Mouse (Mus musculus): ENCODE data around the gene Ankrd33. TPM values are rescaled to one million over a fixed set of nuclear protein-coding genes. Genes with fewer than 3 reads are reported as not detected.

Ankrd33 gene
- polyA plus RNA-seq, 1 experiment from 2014 or later: not detected

GRCm38 (mm10) chr15:101147115-101147909, 31.8 kb downstream of the Ankrd33 start:
- no peak overlapping the region for H3K4me2 ChIP-seq (ENCODE audit: low read length)
- no peak overlapping the region for H3K4me3 ChIP-seq (ENCODE audit: low read length)
- no peaks in the 10 kb centered on the region for H3K36me3 ChIP-seq (ENCODE audit: control insufficient read depth, insufficient read depth, low read length)
- 70% methylated on average over 16 of the region's 16 CpGs for WGBS
- H3K27me3 ChIP-seq (replicated peaks; ENCODE audit: control insufficient read depth, insufficient read depth, low read length): no peaks in the 10 kb centered on the region; the same call in 1 of the 2 replicates
- no peak overlapping the region for H3K27ac ChIP-seq (ENCODE audit: low read depth, low read length)
- peaks cover 7% of the 10 kb centered on the region for H3K4me1 ChIP-seq (ENCODE audit: control insufficient read depth, insufficient read depth, low read depth, low read length)
- H3K9ac ChIP-seq (ENCODE audit: low read depth, low read length): no peak overlapping the region
- no peak for ATAC-seq
- H3K9me3 ChIP-seq (ENCODE audit: control insufficient read depth, low read length): no peaks in the 10 kb centered on the region

- WGBS: 61% methylated on average over 6 of the region's 6 CpGs
- Histone ChIP-seq H3K9me3 (ENCODE audit: control insufficient read depth, low read length) (no peaks in the 10 kb centered on the region), H3K4me2 (ENCODE audit: low read length) (no peak overlapping the region), H3K4me3 (ENCODE audit: low read length) (no peak overlapping the region), H3K9ac (ENCODE audit: low read depth, low read length) (no peak overlapping the region), H3K27ac (ENCODE audit: low read depth, low read length) (no peak overlapping the region), H3K4me1 (ENCODE audit: control insufficient read depth, insufficient read depth, low read depth, low read length) (peaks cover 7% of the 10 kb centered on the region), H3K36me3 (ENCODE audit: control insufficient read depth, insufficient read depth, low read length) (no peaks in the 10 kb centered on the region), H3K27me3 (replicated peaks; ENCODE audit: control insufficient read depth, insufficient read depth, low read length) (no peaks in the 10 kb centered on the region; the same call in 1 of the 2 replicates)
- ATAC-seq: no peak
Measured at GRCm38 (mm10) chr15:101147910-101148273, 32.3 kb downstream of the Ankrd33 start.

GRCm38 (mm10) chr15:101148604-101149003, 33.0 kb downstream of the Ankrd33 start:
- no peak overlapping the region for H3K9ac ChIP-seq (ENCODE audit: low read depth, low read length)
- H3K4me2 ChIP-seq (ENCODE audit: low read length): no peak overlapping the region
- no peaks in the 10 kb centered on the region for H3K9me3 ChIP-seq (ENCODE audit: control insufficient read depth, low read length)
- H3K4me3 ChIP-seq (ENCODE audit: low read length): no peak overlapping the region
- WGBS: 80% methylated on average over 6 of the region's 6 CpGs
- H3K27ac ChIP-seq (ENCODE audit: low read depth, low read length): no peak overlapping the region
- peaks cover 7% of the 10 kb centered on the region for H3K4me1 ChIP-seq (ENCODE audit: control insufficient read depth, insufficient read depth, low read depth, low read length)
- H3K36me3 ChIP-seq (ENCODE audit: control insufficient read depth, insufficient read depth, low read length): no peaks in the 10 kb centered on the region
- H3K27me3 ChIP-seq (replicated peaks; ENCODE audit: control insufficient read depth, insufficient read depth, low read length): no peaks in the 10 kb centered on the region; the same call in 1 of the 2 replicates
- no peak for ATAC-seq

DNA sequence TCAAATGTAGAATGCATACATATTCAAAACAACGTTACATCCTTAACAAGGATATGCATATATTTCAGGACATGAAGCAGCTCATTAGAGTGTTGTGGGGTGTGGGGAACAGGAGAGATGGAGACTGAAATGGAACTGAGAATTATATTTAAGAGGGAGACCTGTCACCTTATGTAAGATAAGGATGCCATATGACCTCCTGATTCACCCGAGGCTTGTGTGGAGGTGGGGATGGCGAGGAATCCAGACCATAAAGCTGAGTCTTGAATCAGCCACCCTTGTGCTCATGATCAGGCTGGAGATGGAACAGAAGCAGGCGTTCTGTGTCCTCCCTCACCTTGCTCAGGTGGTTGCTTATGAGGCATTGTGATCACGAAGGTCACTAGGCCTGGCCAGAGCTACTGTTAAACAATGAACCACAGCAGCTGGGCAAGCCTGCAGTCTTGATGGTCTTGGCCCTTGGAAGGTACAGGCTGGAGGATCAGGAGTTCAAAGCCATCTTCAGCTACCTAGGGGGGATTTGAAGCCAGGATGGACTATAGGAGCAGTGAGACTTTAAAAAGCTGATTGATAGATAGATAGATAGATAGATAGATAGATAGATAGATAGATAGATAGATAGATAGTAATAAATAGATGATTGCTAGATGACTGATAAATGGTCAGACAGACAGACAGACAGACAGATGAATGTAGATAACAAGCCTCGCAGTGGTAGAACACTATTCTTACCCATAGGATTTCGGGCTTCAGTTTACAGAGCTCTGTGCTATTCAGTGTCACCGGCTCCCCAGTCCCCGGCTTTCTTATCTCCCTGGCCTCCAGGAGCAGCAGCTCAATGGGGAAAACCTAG, 36.1 kb downstream of the Ankrd33 start:
- Histone ChIP-seq H3K4me1 (ENCODE audit: control insufficient read depth, insufficient read depth, low read depth, low read length) (no peaks in the 10 kb centered on the region), H3K27ac (ENCODE audit: low read depth, low read length) (no peak overlapping the region), H3K9ac (ENCODE audit: low read depth, low read length) (no peak overlapping the region), H3K36me3 (ENCODE audit: control insufficient read depth, insufficient read depth, low read length) (no peaks in the 10 kb centered on the region), H3K4me2 (ENCODE audit: low read length) (no peak overlapping the region), H3K4me3 (ENCODE audit: low read length) (no peak overlapping the region), H3K9me3 (ENCODE audit: control insufficient read depth, low read length) (peaks cover 3% of the 10 kb centered on the region), H3K27me3 (replicated peaks; ENCODE audit: control insufficient read depth, insufficient read depth, low read length) (no peaks in the 10 kb centered on the region)
- 78% methylated on average over 9 of the region's 9 CpGs for WGBS
- no peak for ATAC-seq

GRCm38 (mm10) chr15:101154700-101155616, 39.4 kb downstream of the Ankrd33 start:
- Histone ChIP-seq H3K4me1 (ENCODE audit: control insufficient read depth, insufficient read depth, low read depth, low read length) (peaks cover 3% of the 10 kb centered on the region; the same call in 1 of the 2 replicates), H3K4me2 (ENCODE audit: low read length) (no peak overlapping the region), H3K9me3 (ENCODE audit: control insufficient read depth, low read length) (peaks cover 9% of the 10 kb centered on the region), H3K36me3 (ENCODE audit: control insufficient read depth, insufficient read depth, low read length) (no peaks in the 10 kb centered on the region), H3K27ac (ENCODE audit: low read depth, low read length) (no peak overlapping the region), H3K4me3 (ENCODE audit: low read length) (no peak overlapping the region), H3K9ac (ENCODE audit: low read depth, low read length) (no peak overlapping the region), H3K27me3 (replicated peaks; ENCODE audit: control insufficient read depth, insufficient read depth, low read length) (no peaks in the 10 kb centered on the region)
- no peak for ATAC-seq
- 81% methylated on average over 7 of the region's 7 CpGs for WGBS

GRCm38 (mm10) chr15:101160128-101160527, 44.6 kb downstream of the Ankrd33 start:
- Histone ChIP-seq H3K4me3 (ENCODE audit: low read length) (no peak overlapping the region), H3K4me1 (ENCODE audit: control insufficient read depth, insufficient read depth, low read depth, low read length) (peaks cover 15% of the 10 kb centered on the region), H3K27me3 (replicated peaks; ENCODE audit: control insufficient read depth, insufficient read depth, low read length) (no peaks in the 10 kb centered on the region), H3K4me2 (ENCODE audit: low read length) (peak overlapping the region; percentile 27; the same call in 1 of the 2 replicates), H3K27ac (ENCODE audit: low read depth, low read length) (peak overlapping the region; percentile 54), H3K9me3 (ENCODE audit: control insufficient read depth, low read length) (peaks cover 9% of the 10 kb centered on the region), H3K9ac (ENCODE audit: low read depth, low read length) (peak overlapping the region; percentile 17; the same call in 1 of the 2 replicates), H3K36me3 (ENCODE audit: control insufficient read depth, insufficient read depth, low read length) (no peaks in the 10 kb centered on the region)
- WGBS: 38% methylated on average over 1 of the region's 1 CpGs
- ATAC-seq: no peak

DNA sequence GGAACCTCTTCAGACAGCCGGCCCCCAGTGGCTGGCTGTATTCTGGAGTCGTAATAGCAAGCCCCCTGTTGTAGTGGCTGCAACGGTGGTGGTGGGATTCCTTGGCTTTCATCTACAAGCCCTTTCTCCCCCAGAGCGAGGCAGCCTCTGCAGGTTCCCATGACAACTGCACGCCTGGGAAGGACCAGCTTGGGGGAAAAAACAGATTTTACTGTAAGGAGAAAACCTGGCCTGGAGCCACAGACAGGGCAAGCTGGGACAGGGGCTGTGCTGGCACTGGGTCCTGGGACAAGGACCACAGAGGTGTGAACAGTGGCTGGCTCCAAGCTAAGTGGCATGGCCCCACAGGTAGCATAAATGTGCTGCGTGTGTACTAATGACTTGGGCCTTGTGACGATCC, 45.0 kb downstream of the Ankrd33 start:
- WGBS: 11% methylated on average over 5 of the region's 7 CpGs
- Histone ChIP-seq H3K4me1 (ENCODE audit: control insufficient read depth, insufficient read depth, low read depth, low read length) (peaks cover 15% of the 10 kb centered on the region), H3K4me3 (ENCODE audit: low read length) (no peak overlapping the region), H3K9ac (ENCODE audit: low read depth, low read length) (peak overlapping the region; percentile 17), H3K27ac (ENCODE audit: low read depth, low read length) (peak overlapping the region; percentile 54), H3K36me3 (ENCODE audit: control insufficient read depth, insufficient read depth, low read length) (no peaks in the 10 kb centered on the region), H3K4me2 (ENCODE audit: low read length) (peak overlapping the region; percentile 27), H3K9me3 (ENCODE audit: control insufficient read depth, low read length) (peaks cover 9% of the 10 kb centered on the region), H3K27me3 (replicated peaks; ENCODE audit: control insufficient read depth, insufficient read depth, low read length) (no peaks in the 10 kb centered on the region)
- ATAC-seq: peak; percentile 76

DNA sequence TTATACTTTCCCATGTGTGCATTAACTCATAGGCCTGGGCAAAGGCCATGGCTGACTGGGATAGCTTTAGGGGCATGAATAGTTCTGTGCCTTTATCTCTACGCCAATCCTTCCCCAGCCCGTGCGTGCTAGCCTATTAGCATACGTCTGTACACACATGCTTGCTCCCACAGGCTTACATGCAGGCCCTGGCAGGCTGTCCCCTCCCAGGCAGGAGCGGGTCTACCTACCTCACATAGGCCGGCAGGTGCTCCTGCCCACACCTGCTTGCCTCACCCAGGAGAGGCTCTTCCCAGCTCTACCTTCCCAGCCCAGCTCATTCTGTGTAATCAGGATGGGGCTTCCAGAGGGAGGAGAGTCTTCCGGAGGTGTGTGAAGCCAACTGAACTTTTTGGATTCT, 46.0 kb downstream of the Ankrd33 start:
- Histone ChIP-seq H3K4me3 (ENCODE audit: low read length) (no peak overlapping the region), H3K4me1 (ENCODE audit: control insufficient read depth, insufficient read depth, low read depth, low read length) (peaks cover 15% of the 10 kb centered on the region), H3K9ac (ENCODE audit: low read depth, low read length) (no peak overlapping the region), H3K36me3 (ENCODE audit: control insufficient read depth, insufficient read depth, low read length) (no peaks in the 10 kb centered on the region), H3K9me3 (ENCODE audit: control insufficient read depth, low read length) (peaks cover 7% of the 10 kb centered on the region), H3K27ac (ENCODE audit: low read depth, low read length) (no peak overlapping the region), H3K4me2 (ENCODE audit: low read length) (no peak overlapping the region), H3K27me3 (replicated peaks; ENCODE audit: control insufficient read depth, insufficient read depth, low read length) (no peaks in the 10 kb centered on the region)
- no peak for ATAC-seq
- WGBS: 66% methylated on average over 7 of the region's 7 CpGs

All from hindbrain, embryonic 16.5 days (tissue).